Mouse (Mus musculus): ENCODE measurements around the gene Gm11096.

GRCm38 (mm10) chr17:81402636-81403035 lies 38.9 kb upstream of the Gm11096 start:
- TF ChIP-seq EP300 (IDR thresholded peaks at IDR 0.05; ENCODE audit: low read depth) = no peak
- no peak for TF ChIP-seq CTCF (IDR thresholded peaks at IDR 0.05; ENCODE audit: low read depth)

Data from liver, embryonic 14.5 days (tissue).